Mouse (Mus musculus) kidney, adult 2 months (tissue): ENCODE results near the gene D17H6S53E. TPM values are rescaled to one million over a fixed set of nuclear protein-coding genes. Genes with fewer than 3 reads are reported as not detected.
A peak's percentile ranks its signal among the peaks of the same experiment; 100 is the strongest.

Experiments used
- DNase-seq: peaks from one replicate; pipeline ENCODE4 v3.0.0; 2021
- H3K27ac ChIP-seq: fragments of 200-500 bp; 2 replicates; pipeline ENCODE4 v1.5.1; 2012; ENCODE audit warnings: low read depth, low read length, control low read depth, inconsistent platforms; ENCODE audit not compliant: insufficient read depth
- H3K27me3 ChIP-seq: fragments of 200-500 bp; replicated peaks from 2 replicates; pipeline ENCODE4 v1.6.1; 2012; ENCODE audit warnings: mild to moderate bottlenecking, moderate library complexity, low read length, inconsistent platforms; ENCODE audit not compliant: control insufficient read depth, insufficient read depth
- H3K36me3 ChIP-seq: fragments of 200-500 bp; 2 replicates; pipeline ENCODE4 v1.6.1; 2012; ENCODE audit warnings: mild to moderate bottlenecking, moderate library complexity, low read length, inconsistent platforms; ENCODE audit not compliant: control insufficient read depth, insufficient read depth
- H3K4me1 ChIP-seq: fragments of 200-500 bp; 2 replicates; pipeline ENCODE4 v1.6.1; 2011; ENCODE audit warnings: low read length; ENCODE audit not compliant: control insufficient read depth, insufficient read depth
- H3K4me3 ChIP-seq: fragments of 200-500 bp; 2 replicates; pipeline ENCODE4 v1.5.1; 2011; ENCODE audit warnings: mild to moderate bottlenecking, low read depth, low read length, control low read depth; ENCODE audit not compliant: insufficient read depth
- CTCF ChIP-seq: fragments of 200-500 bp; conservative IDR thresholded peaks from 2 replicates; pipeline ENCODE4 v1.5.1; 2011; ENCODE audit warnings: low read depth, mild to moderate bottlenecking, control low read depth, low read length, moderate library complexity, mixed read lengths; ENCODE audit not compliant: insufficient read depth, insufficient read length
- POLR2A ChIP-seq: fragments of 200-500 bp; IDR thresholded peaks from one replicate; pipeline ENCODE4 v1.6.1; 2011; ENCODE audit warnings: low read depth, low read length, control low read depth
- WGBS: fragments of 180-500 bp; shearing (Covaris S2); methylation state at CpG from one replicate; pipeline ENCODE4 v1.1.7; 2018; 5-methylcytosine and 5-hydroxymethylcytosine counted together
- polyA plus RNA-seq: library from polyadenylated mRNA; depleted of rRNA; stranded (reverse); fragments of >200 nt; gene quantifications from 2 replicates; pipeline ENCODE4 v1.2.3, GENCODE M21; 2012

Gene D17H6S53E
- polyA plus RNA-seq, 1 experiment, result 10.7 TPM

GRCm38 (mm10) chr17:35156461-35157200 is 30.5 kb downstream of the D17H6S53E start:
- DNase-seq, result no peak
- H3K27ac ChIP-seq, result no peak overlapping the region
- peaks cover 44% of the 10 kb centered on the region for H3K36me3 ChIP-seq
- peaks cover 2% of the 10 kb centered on the region; the same call in 1 of the 2 replicates for H3K4me1 ChIP-seq
- no peak overlapping the region for H3K4me3 ChIP-seq
- TF ChIP-seq POLR2A (no peak), CTCF (no peak)
- no peaks in the 10 kb centered on the region for H3K27me3 ChIP-seq
- WGBS, result 84% methylated on average over 33 of the region's 33 CpGs

- H3K4me3 ChIP-seq, result no peak overlapping the region
- 87% methylated on average over 8 of the region's 8 CpGs for WGBS
- H3K27me3 ChIP-seq, result no peaks in the 10 kb centered on the region
- no peak for DNase-seq
- no peak overlapping the region for H3K27ac ChIP-seq
- H3K36me3 ChIP-seq, result peaks cover 44% of the 10 kb centered on the region
- TF ChIP-seq CTCF (no peak), POLR2A (no peak)
- H3K4me1 ChIP-seq, result peaks cover 5% of the 10 kb centered on the region
These were observed 31.1 kb downstream of the D17H6S53E start for GRCm38 (mm10) chr17:35157254-35157653.

- WGBS, result 72% methylated on average over 8 of the region's 8 CpGs
These were observed 31.5 kb downstream of the D17H6S53E start for GRCm38 (mm10) chr17:35157661-35158175.

GRCm38 (mm10) chr17:35158850-35159593 is 32.8 kb downstream of the D17H6S53E start:
- no peak for TF ChIP-seq CTCF
- TF ChIP-seq POLR2A, result no peak
- 91% methylated on average over 16 of the region's 16 CpGs for WGBS
- Histone ChIP-seq H3K4me1 (peaks cover 16% of the 10 kb centered on the region), H3K27ac (no peak overlapping the region), H3K36me3 (peaks cover 33% of the 10 kb centered on the region), H3K4me3 (no peak overlapping the region), H3K27me3 (no peaks in the 10 kb centered on the region)
- DNase-seq, result no peak

More at GRCm38 (mm10) chr17:35157661-35158175, 31.5 kb downstream of the D17H6S53E start:
- TF ChIP-seq POLR2A (no peak), CTCF (no peak)
- H3K4me3 ChIP-seq, result no peak overlapping the region
- peaks cover 39% of the 10 kb centered on the region for H3K36me3 ChIP-seq
- H3K27ac ChIP-seq, result no peak overlapping the region
- H3K4me1 ChIP-seq, result peaks cover 10% of the 10 kb centered on the region
- no peaks in the 10 kb centered on the region for H3K27me3 ChIP-seq
- no peak for DNase-seq

- no peak overlapping the region for H3K4me3 ChIP-seq
- DNase-seq, result no peak
- H3K36me3 ChIP-seq, result peaks cover 29% of the 10 kb centered on the region
- WGBS, result 78% methylated on average over 7 of the region's 7 CpGs
- TF ChIP-seq CTCF (no peak), POLR2A (no peak)
- no peaks in the 10 kb centered on the region for H3K27me3 ChIP-seq
- H3K27ac ChIP-seq, result no peak overlapping the region
- peaks cover 16% of the 10 kb centered on the region for H3K4me1 ChIP-seq
These were observed 33.5 kb downstream of the D17H6S53E start for GRCm38 (mm10) chr17:35159638-35160037.

- H3K36me3 ChIP-seq, result peaks cover 14% of the 10 kb centered on the region
These were observed 35.2 kb downstream of the D17H6S53E start for GRCm38 (mm10) chr17:35161421-35161820.

GRCm38 (mm10) chr17:35162121-35162520 is 35.9 kb downstream of the D17H6S53E start:
- no peak for DNase-seq
- TF ChIP-seq CTCF (no peak), POLR2A (no peak)
- H3K4me3 ChIP-seq, result 0 out of 2 replicates have a peak overlapping the region, but pooled peaks have one; percentile 23
- peaks cover 11% of the 10 kb centered on the region for H3K36me3 ChIP-seq
- no peak overlapping the region for H3K27ac ChIP-seq
- H3K4me1 ChIP-seq, result peaks cover 20% of the 10 kb centered on the region
- H3K27me3 ChIP-seq, result no peaks in the 10 kb centered on the region
- WGBS, result 34% methylated on average over 14 of the region's 14 CpGs

More at GRCm38 (mm10) chr17:35161421-35161820, 35.2 kb downstream of the D17H6S53E start:
- no peak overlapping the region for H3K27ac ChIP-seq
- no peaks in the 10 kb centered on the region for H3K27me3 ChIP-seq
- WGBS, result 52% methylated on average over 11 of the region's 11 CpGs
- DNase-seq, result no peak
- TF ChIP-seq CTCF, result no peak
- no peak for TF ChIP-seq POLR2A
- peaks cover 20% of the 10 kb centered on the region for H3K4me1 ChIP-seq
- no peak overlapping the region for H3K4me3 ChIP-seq
